Mouse (Mus musculus) ovary, adult 2 months (tissue): ENCODE results near the gene Ahdc1. TPM values are rescaled to one million over a fixed set of nuclear protein-coding genes. Genes with fewer than 3 reads are reported as not detected.

Source experiments
- polyA plus RNA-seq: library from polyadenylated mRNA; depleted of rRNA; stranded (reverse); fragments of >200 nt; gene quantifications from 2 replicates; pipeline ENCODE4 v1.2.3, GENCODE M21; 2012; rRNA removed

Ahdc1 gene
- 61.3 and 61.6 TPM in 2 replicates for polyA plus RNA-seq

GRCm38 (mm10) chr4:133011028-133011820, at the start of gene Ahdc1:
TSS of gene Ahdc1 (plus strand) at chr4:133011260.

GRCm38 (mm10) chr4:132973814-132974398, 37.2 kb upstream of the Ahdc1 start, which contains the start of gene Fgr:
TSS of gene Fgr (plus strand) at chr4:132974095.

Other genes with a start within 250 kb of the Ahdc1 start
- 16.6 and 22.2 TPM in 2 replicates for gene Rpa2, start 242.9 kb upstream of the Ahdc1 start, polyA plus RNA-seq
- gene Themis2, start 214.9 kb upstream of the Ahdc1 start, polyA plus RNA-seq = 4.1 and 4.5 TPM in 2 replicates
- gene Ppp1r8, start 168.1 kb upstream of the Ahdc1 start, polyA plus RNA-seq = 28.8 and 38.3 TPM in 2 replicates
- gene Stx12, start 126.8 kb upstream of the Ahdc1 start, polyA plus RNA-seq = 14.7 and 15.3 TPM in 2 replicates
- 11.4 and 14.2 TPM in 2 replicates for gene Fam76a, start 88.7 kb upstream of the Ahdc1 start, polyA plus RNA-seq
- 1.9 and 2.1 TPM in 2 replicates for gene Fgr, start 37.2 kb upstream of the Ahdc1 start, polyA plus RNA-seq
- gene Wasf2, start 119.2 kb downstream of the Ahdc1 start, polyA plus RNA-seq = 60.3 and 80.2 TPM in 2 replicates
- 16.8 and 26.0 TPM in 2 replicates for gene Cd164l2, start 200.9 kb downstream of the Ahdc1 start, polyA plus RNA-seq
- gene Gpr3, start 201.3 kb downstream of the Ahdc1 start, polyA plus RNA-seq = 8.7 and 10.4 TPM in 2 replicates
- 18.8 and 19.6 TPM in 2 replicates for gene Map3k6, start 229.6 kb downstream of the Ahdc1 start, polyA plus RNA-seq